Mouse (Mus musculus) hindbrain, embryonic 13.5 days (tissue): ENCODE measurements at regions not wholly inside any gene's neighbourhood (a gene's known extent, or its start where the extent isn't known, plus 50 kb on each side); places are given as distances from the start of the nearest gene placed in this dataset.

ENCODE experiments used
- ATAC-seq: fragments of 200-750 bp; cut with Nextera tagmentation; 2 replicates; pipeline ENCODE4 v1.8.0; 2017; ENCODE audit warnings: moderate TSS enrichment; ENCODE audit not compliant: low FRiP score
- H3K27ac ChIP-seq: fragments of 300-500 bp; sonication (generic); 2 replicates; pipeline ENCODE4 v1.5.1; 2015; ENCODE audit warnings: inconsistent platforms, mild to moderate bottlenecking, moderate library complexity
- H3K27me3 ChIP-seq: fragments of 300-500 bp; sonication (generic); 2 replicates; pipeline ENCODE4 v1.6.1; 2015; ENCODE audit warnings: mild to moderate bottlenecking, inconsistent platforms
- H3K36me3 ChIP-seq: fragments of 300-500 bp; sonication (generic); 2 replicates; pipeline ENCODE4 v1.6.1; 2015; ENCODE audit warnings: mild to moderate bottlenecking, inconsistent platforms
- H3K4me1 ChIP-seq: fragments of 300-500 bp; sonication (generic); replicated peaks from 2 replicates; pipeline ENCODE4 v1.6.1; 2015; ENCODE audit warnings: inconsistent platforms
- H3K4me2 ChIP-seq: fragments of 300-500 bp; sonication (generic); 2 replicates; pipeline ENCODE4 v1.6.1; 2015; ENCODE audit warnings: inconsistent platforms, mild to moderate bottlenecking, moderate library complexity
- H3K4me3 ChIP-seq: fragments of 300-500 bp; sonication (generic); 2 replicates; pipeline ENCODE4 v1.5.1; 2015; ENCODE audit warnings: mild to moderate bottlenecking, inconsistent platforms
- H3K9ac ChIP-seq: fragments of 300-500 bp; sonication (generic); 2 replicates; pipeline ENCODE4 v1.6.1; 2015; ENCODE audit warnings: mild to moderate bottlenecking, inconsistent platforms
- H3K9me3 ChIP-seq: fragments of 300-500 bp; sonication (generic); 2 replicates; pipeline ENCODE4 v1.6.1; 2016; ENCODE audit warnings: inconsistent platforms
- WGBS: fragments of 180-500 bp; shearing (Covaris S2); methylation state at CpG from one replicate; pipeline ENCODE4 v1.1.7; 2015; 5-methylcytosine and 5-hydroxymethylcytosine counted together

GRCm38 (mm10) chr6:84430925-84431621, 162.6 kb downstream of the Cyp26b1 start:
- no peaks in the 10 kb centered on the region for H3K9me3 ChIP-seq
- no peak overlapping the region for H3K27ac ChIP-seq
- peaks cover 14% of the 10 kb centered on the region; the same call in 1 of the 2 replicates for H3K27me3 ChIP-seq
- no peak overlapping the region for H3K9ac ChIP-seq
- H3K4me3 ChIP-seq: no peak overlapping the region
- no peak for ATAC-seq
- 43% methylated on average over 12 of the region's 12 CpGs for whole genome bisulfite sequencing
- no peaks in the 10 kb centered on the region for H3K36me3 ChIP-seq
- H3K4me1 ChIP-seq: peaks cover 21% of the 10 kb centered on the region
- H3K4me2 ChIP-seq: no peak overlapping the region

DNA sequence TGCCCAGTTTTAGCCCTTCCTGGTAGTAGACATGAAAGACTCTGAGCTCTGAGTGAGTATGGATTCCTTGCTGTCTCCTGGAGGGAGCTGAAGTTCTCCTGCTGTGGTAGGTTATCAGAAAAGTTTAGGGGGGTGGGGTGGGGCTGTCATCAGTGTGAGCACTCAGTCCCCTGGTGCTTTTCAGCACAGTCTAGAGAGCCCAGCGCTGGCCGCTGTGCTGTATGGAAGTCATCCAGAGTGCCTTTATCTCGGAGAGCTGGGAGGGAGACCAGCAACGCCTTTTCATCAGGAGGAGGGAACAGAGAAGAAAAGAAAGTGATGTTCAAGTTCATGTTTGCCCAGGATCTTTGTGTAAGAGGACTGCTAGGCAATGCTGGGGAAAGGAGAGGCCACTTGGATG, 163.6 kb downstream of the Cyp26b1 start:
- Histone ChIP-seq H3K4me1 (peaks cover 21% of the 10 kb centered on the region), H3K4me3 (no peak overlapping the region), H3K27ac (no peak overlapping the region), H3K4me2 (no peak overlapping the region), H3K9me3 (no peaks in the 10 kb centered on the region), H3K27me3 (peaks cover 14% of the 10 kb centered on the region; the same call in 1 of the 2 replicates), H3K9ac (no peak overlapping the region), H3K36me3 (no peaks in the 10 kb centered on the region)
- ATAC-seq: no peak
- 49% methylated on average over 4 of the region's 4 CpGs for WGBS

DNA sequence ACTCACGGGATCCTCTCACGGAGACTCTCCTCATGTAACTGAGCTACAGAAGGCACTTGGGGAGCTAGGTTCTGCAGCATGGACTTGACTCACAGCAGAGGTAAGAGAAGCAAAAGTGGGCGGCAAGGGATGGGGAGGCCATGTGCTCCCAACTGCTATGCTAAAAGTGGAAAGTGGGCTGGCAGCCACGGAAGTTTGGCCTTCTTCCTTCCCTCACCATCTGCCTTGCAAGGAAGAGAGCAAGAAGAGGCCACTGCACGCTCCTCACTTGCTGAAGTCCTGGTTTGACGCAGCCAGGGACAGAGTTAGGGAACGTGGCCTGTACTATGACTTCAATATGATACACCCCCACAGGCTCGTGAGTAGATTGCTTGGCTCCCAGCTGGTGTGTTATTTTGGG, 164.5 kb downstream of the Cyp26b1 start:
- Histone ChIP-seq H3K9me3 (no peaks in the 10 kb centered on the region), H3K4me1 (peaks cover 21% of the 10 kb centered on the region), H3K9ac (no peak overlapping the region), H3K4me2 (no peak overlapping the region), H3K27ac (no peak overlapping the region), H3K27me3 (peaks cover 14% of the 10 kb centered on the region; the same call in 1 of the 2 replicates), H3K36me3 (no peaks in the 10 kb centered on the region), H3K4me3 (no peak overlapping the region)
- no peak for ATAC-seq
- 89% methylated on average over 8 of the region's 8 CpGs for WGBS

DNA sequence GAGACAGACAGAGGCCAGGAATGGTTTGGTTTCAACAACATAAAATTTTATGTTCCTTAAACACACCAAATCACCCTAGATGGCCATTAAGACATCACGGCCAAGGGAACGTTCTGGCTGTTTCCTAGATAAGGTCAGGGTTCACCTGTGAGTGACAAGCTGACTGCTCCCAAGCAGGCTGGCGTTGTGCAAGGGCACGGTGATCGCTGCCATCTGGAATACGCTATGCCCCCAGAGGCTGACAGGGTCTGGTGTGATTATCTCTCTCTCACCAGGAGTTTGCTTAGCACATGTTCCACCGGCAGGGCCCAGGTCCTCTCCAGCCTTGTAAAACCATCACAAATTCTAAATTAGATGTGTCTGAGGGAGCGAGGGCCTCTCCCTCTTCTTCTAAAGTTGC, 167.0 kb downstream of the Cyp26b1 start:
- Histone ChIP-seq H3K27me3 (peaks cover 14% of the 10 kb centered on the region; the same call in 1 of the 2 replicates), H3K9me3 (no peaks in the 10 kb centered on the region), H3K27ac (no peak overlapping the region), H3K9ac (no peak overlapping the region), H3K36me3 (no peaks in the 10 kb centered on the region), H3K4me3 (no peak overlapping the region), H3K4me2 (no peak overlapping the region), H3K4me1 (peaks cover 12% of the 10 kb centered on the region)
- no peak for ATAC-seq
- WGBS: 69% methylated on average over 8 of the region's 8 CpGs

- ATAC-seq: no peak
These were observed 167.9 kb downstream of the Cyp26b1 start for GRCm38 (mm10) chr6:84425823-84426222.

DNA sequence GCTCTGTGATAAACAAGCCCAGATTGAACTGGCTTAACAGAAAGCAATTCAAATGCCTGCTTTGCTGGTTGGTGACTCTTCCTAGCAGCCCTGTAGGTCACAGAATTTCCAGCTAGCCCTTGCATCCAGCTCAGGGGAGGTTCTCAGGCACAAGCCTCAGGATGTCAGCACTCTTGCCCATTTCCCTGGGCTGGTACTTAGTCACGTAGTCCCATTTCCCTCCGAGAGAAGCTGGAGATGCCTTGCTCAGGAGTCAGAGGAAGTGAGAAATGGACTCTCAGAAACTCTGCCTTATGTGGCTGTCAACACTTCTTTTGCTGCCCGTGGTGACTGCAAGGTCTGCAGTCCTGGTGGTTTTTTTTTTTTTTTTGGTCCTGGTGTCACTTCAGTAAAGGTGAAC, 170.8 kb downstream of the Cyp26b1 start:
- no peaks in the 10 kb centered on the region for H3K9me3 ChIP-seq
- no peak overlapping the region for H3K9ac ChIP-seq
- ATAC-seq: no peak
- no peak overlapping the region for H3K4me2 ChIP-seq
- no peak overlapping the region for H3K27ac ChIP-seq
- H3K27me3 ChIP-seq: peaks cover 3% of the 10 kb centered on the region; the same call in 1 of the 2 replicates
- H3K4me3 ChIP-seq: no peak overlapping the region
- WGBS: 67% methylated on average over 3 of the region's 3 CpGs
- H3K4me1 ChIP-seq: no peaks in the 10 kb centered on the region
- no peaks in the 10 kb centered on the region for H3K36me3 ChIP-seq

More at GRCm38 (mm10) chr6:84425823-84426222, 167.9 kb downstream of the Cyp26b1 start:
- H3K36me3 ChIP-seq: no peaks in the 10 kb centered on the region
- no peaks in the 10 kb centered on the region for H3K9me3 ChIP-seq
- peaks cover 13% of the 10 kb centered on the region; the same call in 1 of the 2 replicates for H3K27me3 ChIP-seq
- H3K9ac ChIP-seq: no peak overlapping the region
- 39% methylated on average over 4 of the region's 4 CpGs for WGBS
- H3K27ac ChIP-seq: no peak overlapping the region
- H3K4me2 ChIP-seq: no peak overlapping the region
- no peak overlapping the region for H3K4me3 ChIP-seq
- H3K4me1 ChIP-seq: peaks cover 4% of the 10 kb centered on the region; the same call in 1 of the 2 replicates

- Histone ChIP-seq H3K4me3 (no peak overlapping the region), H3K27me3 (no peaks in the 10 kb centered on the region), H3K9ac (no peak overlapping the region), H3K4me1 (peaks cover under 1% of the 10 kb centered on the region; the same call in 1 of the 2 replicates), H3K36me3 (no peaks in the 10 kb centered on the region), H3K4me2 (no peak overlapping the region), H3K27ac (no peak overlapping the region), H3K9me3 (no peaks in the 10 kb centered on the region)
- ATAC-seq: no peak
- WGBS: 75% methylated on average over 2 of the region's 2 CpGs
These were observed 174.0 kb downstream of the Cyp26b1 start for GRCm38 (mm10) chr6:84419691-84420090.

- Histone ChIP-seq H3K36me3 (no peaks in the 10 kb centered on the region), H3K9me3 (no peaks in the 10 kb centered on the region), H3K9ac (no peak overlapping the region), H3K4me3 (no peak overlapping the region), H3K27ac (no peak overlapping the region), H3K4me2 (no peak overlapping the region), H3K27me3 (no peaks in the 10 kb centered on the region), H3K4me1 (peaks cover 4% of the 10 kb centered on the region; the same call in 1 of the 2 replicates)
- no peak for ATAC-seq
- WGBS: 76% methylated on average over 2 of the region's 2 CpGs
These were observed 174.4 kb downstream of the Cyp26b1 start for GRCm38 (mm10) chr6:84419281-84419680.

DNA sequence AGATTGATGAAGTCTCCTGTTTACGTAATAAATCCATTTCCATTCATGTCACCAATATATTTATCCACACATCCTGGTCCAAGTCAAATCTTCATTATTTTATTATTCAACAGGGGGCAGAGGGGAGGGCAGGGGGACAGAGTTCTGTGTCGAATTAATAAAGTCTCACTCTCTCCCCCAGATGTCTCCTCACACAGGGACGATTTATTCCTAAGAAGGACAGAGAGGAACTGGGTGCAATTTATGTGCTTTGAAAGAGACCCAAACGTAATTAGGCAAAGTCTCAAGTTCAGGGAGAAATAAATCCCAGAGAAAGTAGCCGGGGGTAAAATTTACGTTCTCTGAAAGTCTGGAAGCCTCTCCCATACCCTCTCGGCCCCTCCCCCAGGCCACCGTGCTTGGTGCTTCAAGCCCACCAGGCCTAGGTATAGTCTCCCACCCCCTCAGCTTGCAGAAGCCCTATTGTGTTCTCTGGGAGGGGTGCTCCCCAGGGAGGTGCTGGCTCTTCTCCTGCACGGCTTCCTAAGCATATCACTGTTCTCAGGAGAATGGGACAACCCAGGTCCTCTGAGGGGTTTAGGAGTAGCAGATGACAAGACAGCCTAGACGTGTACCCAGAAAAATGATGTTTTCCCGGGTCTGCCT, 176.6 kb downstream of the Cyp26b1 start:
- H3K27me3 ChIP-seq: no peaks in the 10 kb centered on the region
- no peaks in the 10 kb centered on the region for H3K36me3 ChIP-seq
- H3K4me1 ChIP-seq: peaks cover 7% of the 10 kb centered on the region; the same call in 1 of the 2 replicates
- H3K27ac ChIP-seq: no peak overlapping the region
- H3K4me2 ChIP-seq: no peak overlapping the region
- H3K4me3 ChIP-seq: no peak overlapping the region
- 67% methylated on average over 11 of the region's 11 CpGs for WGBS
- no peaks in the 10 kb centered on the region for H3K9me3 ChIP-seq
- H3K9ac ChIP-seq: no peak overlapping the region
- no peak for ATAC-seq

DNA sequence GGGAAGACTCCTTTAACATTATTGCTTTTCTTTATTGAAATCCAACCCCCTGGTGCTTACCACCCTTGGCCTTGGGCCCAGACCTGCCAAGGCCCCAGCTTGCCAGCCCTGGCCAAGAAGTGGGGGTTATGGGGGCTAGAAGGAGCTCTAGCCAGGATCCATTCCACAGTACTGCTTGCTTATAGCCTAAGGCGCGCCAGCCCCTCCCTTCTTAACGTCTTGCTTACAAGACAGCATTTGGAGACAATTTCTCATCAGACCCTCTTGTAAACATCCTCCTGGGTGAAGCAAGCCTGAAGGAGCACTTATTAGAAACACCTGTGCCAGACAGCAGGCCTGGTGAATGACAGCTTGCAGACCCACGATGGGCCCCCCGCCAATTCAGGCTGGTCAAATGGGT, 179.3 kb downstream of the Cyp26b1 start:
- H3K4me3 ChIP-seq: no peak overlapping the region
- peaks cover 7% of the 10 kb centered on the region; the same call in 1 of the 2 replicates for H3K4me1 ChIP-seq
- H3K9ac ChIP-seq: no peak overlapping the region
- ATAC-seq: no peak
- H3K27me3 ChIP-seq: no peaks in the 10 kb centered on the region
- WGBS: 80% methylated on average over 5 of the region's 5 CpGs
- no peak overlapping the region for H3K4me2 ChIP-seq
- no peaks in the 10 kb centered on the region for H3K9me3 ChIP-seq
- H3K36me3 ChIP-seq: no peaks in the 10 kb centered on the region
- no peak overlapping the region for H3K27ac ChIP-seq

- H3K4me3 ChIP-seq: no peak overlapping the region
- H3K27ac ChIP-seq: no peak overlapping the region
- H3K27me3 ChIP-seq: 0 out of 2 replicates have a peak, but pooled peaks cover 8% of the 10 kb centered on the region
- no peak overlapping the region for H3K4me2 ChIP-seq
- WGBS: 89% methylated on average over 10 of the region's 10 CpGs
- H3K9ac ChIP-seq: no peak overlapping the region
- ATAC-seq: no peak
- no peaks in the 10 kb centered on the region for H3K9me3 ChIP-seq
- H3K4me1 ChIP-seq: peaks cover 7% of the 10 kb centered on the region; the same call in 1 of the 2 replicates
- no peaks in the 10 kb centered on the region for H3K36me3 ChIP-seq
These were observed 183.7 kb downstream of the Cyp26b1 start for GRCm38 (mm10) chr6:84409863-84410513.

DNA sequence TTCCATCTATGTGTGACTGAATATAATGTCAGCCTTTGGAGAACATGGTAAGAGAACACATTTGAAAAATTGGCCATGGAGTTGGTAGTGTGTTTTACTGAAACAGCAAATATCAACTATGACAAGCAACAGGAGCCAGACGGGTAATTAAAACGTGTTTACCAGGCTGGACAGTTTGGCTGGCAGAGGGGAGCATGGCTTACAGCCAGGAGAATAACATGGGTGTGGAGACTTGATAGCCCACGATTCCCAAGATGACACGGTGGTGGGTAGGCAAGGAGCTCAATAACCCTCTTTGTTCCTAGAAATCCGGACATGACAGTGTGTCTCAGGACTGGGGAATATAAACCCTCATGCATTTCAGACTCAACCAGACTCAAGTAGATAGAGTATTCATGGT, 185.2 kb downstream of the Cyp26b1 start:
- Histone ChIP-seq H3K4me3 (no peak overlapping the region), H3K9me3 (no peaks in the 10 kb centered on the region), H3K27ac (no peak overlapping the region), H3K36me3 (no peaks in the 10 kb centered on the region), H3K27me3 (0 out of 2 replicates have a peak, but pooled peaks cover 8% of the 10 kb centered on the region), H3K4me1 (no peaks in the 10 kb centered on the region), H3K4me2 (no peak overlapping the region), H3K9ac (no peak overlapping the region)
- WGBS: 86% methylated on average over 5 of the region's 5 CpGs
- ATAC-seq: no peak
